Mouse (Mus musculus): ENCODE results near the gene Yy1. TPM values are rescaled to one million over a fixed set of nuclear protein-coding genes. Genes with fewer than 3 reads are reported as not detected.
"Not testable (repeated sequence)": the region's sequence is repeated elsewhere in the genome, so short reads cannot be mapped to it uniquely, and the experiment has no call there.

The Yy1 gene
- total RNA-seq, 2 experiments from 2014 or later, result 54.7 to 55.3 TPM

DNA sequence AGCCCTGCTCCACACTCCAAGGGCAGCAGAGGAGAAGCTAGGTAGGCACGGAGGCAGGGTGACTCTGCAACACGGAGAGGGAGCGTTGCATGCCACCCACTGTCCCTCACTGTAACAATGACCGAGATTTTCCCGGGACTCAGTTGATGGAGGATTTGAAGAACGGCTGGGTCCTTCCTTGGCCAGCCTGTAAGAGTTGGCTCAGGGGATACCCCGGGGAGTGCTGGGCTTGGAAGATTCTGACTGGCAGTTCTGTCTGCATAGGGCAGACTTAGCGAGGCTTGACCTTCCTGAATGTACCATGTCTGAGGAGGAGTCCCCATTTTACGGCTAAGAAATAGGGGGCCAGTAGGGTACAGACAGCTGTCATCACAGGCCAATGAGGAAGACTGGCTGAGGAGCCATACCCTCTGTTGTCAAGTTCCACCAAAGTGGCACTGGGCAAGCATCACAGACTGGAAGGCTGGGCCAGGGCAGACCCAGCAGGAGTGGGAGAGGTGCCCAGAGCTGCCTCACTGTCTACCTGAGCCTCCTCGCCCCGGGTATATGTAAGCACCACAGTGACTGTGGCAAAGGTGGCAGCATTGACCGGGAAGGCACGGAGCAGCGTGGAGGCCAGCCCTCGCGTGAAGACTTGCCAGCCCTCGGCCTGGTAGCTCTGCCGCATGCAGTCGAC, 33.6 kb downstream of the Yy1 start:
- DNase-seq (ENCODE audit: low spot score in 2 of 2), result no peak

DNA sequence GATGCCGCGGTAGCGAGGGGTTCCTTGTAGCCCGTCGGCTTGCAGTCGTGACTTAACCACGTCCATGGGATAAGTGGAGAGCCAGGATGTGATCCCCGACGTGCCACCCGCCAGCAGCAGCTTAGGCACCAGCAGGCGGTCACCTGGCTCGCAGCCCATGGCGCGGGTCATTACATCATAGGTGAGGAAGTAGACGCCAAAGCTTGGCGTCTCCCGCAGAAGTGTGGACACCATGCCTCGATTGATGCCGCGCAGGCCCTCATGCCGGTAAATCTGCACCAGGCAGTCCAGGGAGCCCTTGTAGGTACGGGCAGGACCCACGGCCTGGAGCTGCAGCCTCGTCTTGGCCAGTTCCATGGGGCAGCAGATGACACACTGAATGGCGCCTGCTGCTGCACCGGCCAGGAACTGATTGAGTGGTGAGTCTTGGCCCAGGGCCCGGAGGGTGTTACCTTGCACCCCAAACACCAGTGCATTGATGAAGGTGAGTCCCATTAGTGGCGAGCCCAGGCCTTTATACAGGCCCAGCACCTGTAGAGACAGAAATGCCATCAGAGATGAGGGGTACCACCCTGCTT, 34.3 kb downstream of the Yy1 start:
- DNase-seq (ENCODE audit: low spot score in 2 of 2), result no peak

DNA sequence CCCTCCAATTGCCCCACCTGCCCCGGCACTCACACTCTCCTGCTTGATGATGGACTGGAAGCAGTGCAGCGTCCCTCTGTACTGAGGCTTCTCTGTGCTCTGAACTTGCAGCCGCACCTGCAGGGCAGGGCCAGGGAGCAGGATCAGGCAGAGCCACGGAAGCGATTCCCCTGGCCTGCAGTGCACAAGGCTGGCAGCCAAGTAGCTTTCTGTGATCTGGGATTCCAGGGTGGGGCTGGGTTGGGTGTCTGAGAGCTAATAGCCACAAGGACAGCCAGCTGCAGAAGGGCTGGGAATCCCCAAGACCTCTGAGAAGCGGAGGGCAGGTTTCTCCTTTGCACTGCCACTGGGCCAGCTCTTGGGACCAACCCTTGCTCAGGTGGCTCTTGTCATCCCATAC, 34.9 kb downstream of the Yy1 start:
- no peak for DNase-seq (ENCODE audit: low spot score in 2 of 2)

DNA sequence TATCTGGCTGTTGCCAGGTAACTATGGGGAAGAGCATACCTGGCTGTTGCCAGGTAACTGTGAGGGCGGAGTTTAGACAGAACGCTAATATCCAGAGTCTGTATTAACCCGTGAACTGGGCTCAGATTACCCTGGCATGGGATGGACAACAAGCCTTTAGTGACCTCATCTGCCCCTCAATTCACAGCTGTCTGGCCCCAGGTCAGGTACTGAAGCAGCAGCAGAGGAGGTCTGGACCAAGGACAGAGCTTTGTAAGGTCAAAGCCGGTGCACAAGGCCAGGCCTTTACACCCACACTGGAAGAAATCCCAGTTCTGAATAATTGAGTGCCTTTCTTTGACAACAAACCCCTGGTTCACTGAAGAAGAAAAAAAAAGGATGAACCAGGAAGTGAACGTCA, 36.9 kb downstream of the Yy1 start:
- no peak for DNase-seq (ENCODE audit: low spot score in 2 of 2)

DNA sequence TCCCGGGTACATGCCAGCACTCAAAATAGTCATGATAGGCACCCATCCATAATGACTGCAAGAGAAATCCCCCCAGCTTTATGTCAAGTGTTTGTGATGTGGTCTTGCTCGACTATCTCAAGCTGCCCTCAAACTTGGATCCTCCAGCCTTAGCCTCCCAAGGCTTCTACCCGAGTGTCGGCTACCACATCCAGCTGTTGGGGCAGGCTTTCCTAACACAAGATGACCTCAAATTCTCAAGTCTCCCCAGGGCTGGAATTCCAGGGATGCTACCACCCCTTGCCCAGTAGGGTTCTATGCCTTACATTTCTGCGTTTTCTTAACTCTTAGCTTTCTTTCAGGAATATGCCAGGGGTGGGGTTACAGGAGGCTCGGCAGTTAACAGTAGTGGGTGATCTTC, 37.6 kb downstream of the Yy1 start:
- no peak for DNase-seq (ENCODE audit: low spot score in 2 of 2)

DNA sequence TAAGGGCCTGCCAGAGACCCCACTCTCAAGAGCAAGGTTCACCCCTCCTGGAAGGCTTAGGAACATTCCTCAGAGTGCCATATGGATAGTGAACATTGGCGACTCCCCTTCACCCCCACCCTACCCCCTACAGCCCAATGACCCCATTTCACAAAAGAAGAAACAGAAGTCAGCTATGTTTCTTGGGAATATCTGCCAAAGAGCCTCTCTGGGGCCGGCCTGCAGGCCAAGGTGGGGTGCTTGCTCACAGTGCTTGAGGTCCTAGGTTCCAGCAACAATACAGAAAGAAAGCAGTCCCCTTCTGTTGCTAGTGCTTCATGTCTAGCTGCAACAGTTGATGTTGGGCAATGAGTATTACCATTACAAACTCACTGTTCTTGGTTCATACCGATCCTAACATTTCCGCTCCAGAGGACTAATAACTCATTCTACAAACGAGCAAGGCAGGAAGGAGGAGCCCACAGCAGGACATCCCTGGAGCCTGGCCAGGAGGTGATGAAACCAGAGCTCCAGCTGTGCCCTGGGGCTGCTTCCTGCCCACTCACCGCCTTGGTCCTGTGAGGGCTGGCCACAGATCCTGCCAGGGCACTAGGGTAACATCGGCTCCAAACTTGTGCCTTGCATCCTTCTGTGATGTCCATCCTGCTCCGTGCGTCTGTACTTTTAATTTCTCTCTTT, 39.3 kb downstream of the Yy1 start:
- no peak for DNase-seq (ENCODE audit: low spot score in 2 of 2)

DNA sequence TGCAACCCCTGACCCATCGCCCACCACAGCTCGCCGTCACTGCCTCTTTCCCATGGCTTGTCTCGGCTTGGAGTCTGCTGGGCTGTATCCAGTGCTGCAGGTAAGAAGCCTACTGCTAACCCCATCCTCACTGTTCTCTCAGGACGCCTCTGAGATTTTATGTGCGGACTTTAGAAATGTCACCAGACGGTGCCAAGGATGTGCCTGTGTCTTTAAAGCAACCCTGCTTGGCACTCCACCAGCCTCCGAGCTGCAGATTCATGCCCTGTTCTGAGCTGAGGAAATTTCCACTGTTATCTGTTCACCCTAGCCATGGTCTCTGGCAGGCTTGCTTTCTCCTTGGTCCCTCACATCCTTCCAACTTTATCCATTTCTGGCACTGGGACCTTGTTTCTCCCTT, 40.1 kb downstream of the Yy1 start:
- DNase-seq (ENCODE audit: low spot score in 2 of 2), result peak in 1 of 2 experiments; percentile 53

DNA sequence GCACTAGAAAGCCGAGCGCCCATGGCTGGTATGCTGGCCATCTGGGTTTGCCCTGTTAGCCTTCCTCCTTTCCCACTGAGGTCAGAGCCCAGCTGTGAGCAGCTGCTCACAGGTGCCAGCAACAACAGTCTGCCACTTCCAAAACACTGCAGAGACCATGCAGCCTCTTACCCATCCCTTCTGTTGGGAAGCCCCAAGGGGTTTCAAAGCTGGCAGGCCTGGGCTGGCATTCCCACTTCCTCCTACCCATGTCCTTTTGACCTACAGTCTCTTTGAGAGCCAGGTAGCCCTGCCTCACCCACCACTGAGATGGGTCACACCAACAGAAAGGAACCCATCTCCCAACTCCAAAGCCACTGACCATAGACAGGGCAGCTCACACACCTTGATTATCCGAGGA, 40.6 kb downstream of the Yy1 start:
- no peak for DNase-seq (ENCODE audit: low spot score in 2 of 2)

DNA sequence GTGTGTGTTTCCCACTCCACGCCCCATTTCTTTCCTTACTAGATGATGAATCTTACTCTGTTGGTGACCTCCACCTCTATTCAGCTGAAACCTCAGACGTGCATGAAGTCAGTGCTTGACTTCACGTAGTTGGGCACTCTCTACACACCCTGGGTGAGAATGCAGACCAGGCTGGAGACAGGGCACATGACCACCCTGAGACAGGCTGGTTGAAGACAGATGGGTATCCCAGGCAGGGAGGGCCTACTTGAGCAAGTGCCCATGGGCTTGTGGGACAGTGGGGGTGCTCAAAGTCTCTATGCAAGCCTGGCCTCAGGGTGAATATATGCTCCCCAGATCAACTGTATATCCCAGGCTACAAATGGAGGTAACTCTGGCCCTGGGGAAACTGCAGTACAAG, 41.6 kb downstream of the Yy1 start:
- no peak for DNase-seq (ENCODE audit: low spot score in 2 of 2)

DNA sequence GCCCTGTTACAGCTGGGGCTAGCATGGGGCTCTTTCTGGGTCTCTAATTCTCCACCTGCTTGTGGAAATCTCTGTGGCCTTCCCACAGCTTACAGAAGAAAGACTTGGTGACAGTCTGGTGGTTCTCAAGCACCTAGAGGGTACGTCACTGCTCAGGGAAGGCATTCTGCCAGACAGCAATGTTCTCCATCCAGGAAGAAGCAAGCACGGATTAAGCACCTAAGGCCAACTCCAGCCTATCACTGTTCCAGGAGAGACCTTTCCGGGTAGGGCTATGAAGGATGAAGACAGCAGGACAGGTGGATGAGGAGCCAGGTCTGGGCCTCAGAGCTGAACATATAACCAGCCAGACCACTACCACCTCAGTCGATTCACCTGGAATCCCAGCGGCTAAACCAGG, 42.0 kb downstream of the Yy1 start:
- DNase-seq (ENCODE audit: low spot score in 2 of 2), result no peak

DNA sequence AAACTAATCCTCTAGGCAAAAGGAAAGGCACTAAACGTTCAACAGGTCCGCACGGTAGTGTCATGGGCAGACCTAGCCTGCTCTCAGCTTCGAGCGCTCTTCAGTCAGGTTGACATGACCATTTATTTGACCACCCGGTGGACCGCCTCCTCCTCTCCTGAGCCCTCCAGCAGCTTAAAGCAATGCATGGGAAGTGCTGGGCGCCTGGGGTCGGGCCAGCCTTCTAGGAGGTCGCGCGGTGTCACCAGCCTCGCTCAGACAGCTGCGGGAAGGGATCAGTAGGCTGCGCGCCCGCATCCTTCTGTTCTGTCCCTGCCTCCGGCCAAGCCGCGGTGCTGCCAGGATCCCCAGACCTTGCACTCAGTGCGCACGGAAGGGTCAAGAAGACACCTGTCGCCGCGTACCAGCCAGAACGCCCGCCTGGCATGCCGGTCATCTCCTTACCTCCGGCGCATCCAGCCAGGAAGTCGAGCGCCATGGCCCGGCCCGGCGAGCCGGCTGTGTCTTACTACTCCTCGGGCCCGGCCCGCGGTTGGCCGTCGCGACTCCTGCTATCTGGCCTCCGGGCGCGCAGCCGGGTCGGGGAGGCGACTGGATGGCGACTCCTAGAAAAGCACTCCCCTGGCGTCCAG, 42.6 kb downstream of the Yy1 start:
- DNase-seq (ENCODE audit: low spot score in 2 of 2), result no peak

DNA sequence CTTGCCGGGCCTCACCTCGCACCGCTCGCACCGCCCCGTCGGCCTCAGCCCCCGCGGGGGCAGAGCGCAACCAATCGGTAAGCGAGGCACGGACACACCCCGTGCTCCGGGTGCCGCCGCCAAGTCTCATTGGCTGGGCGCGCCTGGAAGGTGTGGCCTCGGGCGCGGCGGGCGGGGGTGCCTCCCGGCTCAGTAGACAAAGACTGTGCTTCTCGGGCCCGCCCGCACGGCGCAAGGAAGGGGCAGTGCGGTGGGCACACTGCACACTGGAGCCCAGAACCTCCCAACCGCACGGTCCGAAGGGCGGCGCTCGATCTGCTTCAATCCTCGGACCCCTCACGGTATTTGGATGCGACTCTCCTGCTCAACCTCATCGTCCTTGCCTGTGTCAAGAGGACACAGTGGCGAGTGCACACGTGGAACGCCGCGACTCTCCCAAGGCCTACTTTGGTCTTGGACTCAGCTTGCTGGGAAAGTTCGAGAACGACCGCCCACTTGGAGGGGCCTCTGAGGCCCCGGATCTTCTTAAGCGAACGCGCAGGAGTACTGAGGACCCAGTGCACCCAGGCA, 43.2 kb downstream of the Yy1 start, which contains the start of the genes Slc25a29 and Slc25a47:
TSS of gene Slc25a29 (minus strand) at position 44 of the 570 bp plus-strand sequence.
TSS of gene Slc25a47 (plus strand) at position 207 of the 570 bp plus-strand sequence.
- peak; percentile 95 to 98 for DNase-seq (ENCODE audit: low spot score in 2 of 2)

DNA sequence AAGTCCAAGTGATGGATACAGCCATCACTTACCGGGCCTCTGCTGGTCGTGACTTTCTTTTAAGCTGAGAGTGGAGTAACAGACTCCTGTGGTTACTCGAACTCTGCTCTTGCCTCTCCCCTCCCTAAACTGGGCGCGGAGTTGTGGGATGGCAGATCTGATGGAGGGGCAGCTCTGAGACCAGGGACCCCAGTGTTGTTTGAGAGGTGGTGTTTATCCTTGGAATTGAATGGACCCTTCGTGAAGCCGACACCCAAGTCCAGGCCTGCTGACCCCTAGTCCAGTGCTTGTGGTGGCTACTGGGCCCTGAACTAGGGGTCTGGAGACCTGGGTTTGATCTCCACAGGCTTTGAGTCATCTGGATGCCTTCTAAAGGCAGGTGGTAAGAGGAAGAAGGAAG, 43.9 kb downstream of the Yy1 start:
- no peak for DNase-seq (ENCODE audit: low spot score in 2 of 2)

DNA sequence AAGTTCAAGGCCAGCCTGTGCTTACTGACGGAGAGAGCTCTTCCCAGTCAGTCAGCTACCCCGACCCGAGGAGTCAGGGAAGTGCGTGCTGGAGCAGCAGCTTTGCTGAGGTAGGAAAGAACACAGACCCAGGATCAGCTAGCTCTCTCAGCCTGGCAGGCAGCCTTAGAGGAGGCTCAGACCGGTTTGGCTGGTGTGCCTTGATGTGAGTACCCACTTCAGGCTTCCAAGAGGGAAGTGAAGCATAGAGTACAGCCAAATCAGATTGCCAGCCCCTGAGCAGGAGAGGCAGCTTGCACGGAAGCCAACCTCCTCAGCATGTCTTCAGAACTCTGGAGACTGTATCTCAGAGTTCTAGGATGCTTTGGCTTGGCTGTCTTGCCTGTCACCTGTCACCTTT, 48.4 kb downstream of the Yy1 start:
- DNase-seq (ENCODE audit: low spot score in 2 of 2), result no peak

DNA sequence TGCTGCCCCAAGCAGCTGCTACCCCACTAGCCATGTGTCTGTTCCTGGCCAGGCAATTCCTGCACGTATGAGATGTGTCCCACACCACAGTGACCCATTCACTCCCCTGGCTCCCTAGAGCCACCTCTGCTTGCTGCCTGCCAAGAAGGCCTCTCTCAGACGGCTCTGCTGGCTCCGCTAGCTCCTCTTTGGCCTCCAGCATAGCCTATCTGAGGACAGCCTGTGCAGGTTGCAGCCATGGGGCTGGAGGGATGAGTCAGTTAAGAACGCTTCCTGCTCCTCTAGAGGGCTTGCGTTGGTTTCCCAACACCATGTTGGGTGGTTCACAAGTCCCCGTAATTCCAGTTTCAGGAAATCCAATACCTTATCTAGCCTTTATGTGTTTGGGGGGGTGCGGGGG, 49.9 kb downstream of the Yy1 start:
- no peak for DNase-seq (ENCODE audit: low spot score in 2 of 2)

DNA sequence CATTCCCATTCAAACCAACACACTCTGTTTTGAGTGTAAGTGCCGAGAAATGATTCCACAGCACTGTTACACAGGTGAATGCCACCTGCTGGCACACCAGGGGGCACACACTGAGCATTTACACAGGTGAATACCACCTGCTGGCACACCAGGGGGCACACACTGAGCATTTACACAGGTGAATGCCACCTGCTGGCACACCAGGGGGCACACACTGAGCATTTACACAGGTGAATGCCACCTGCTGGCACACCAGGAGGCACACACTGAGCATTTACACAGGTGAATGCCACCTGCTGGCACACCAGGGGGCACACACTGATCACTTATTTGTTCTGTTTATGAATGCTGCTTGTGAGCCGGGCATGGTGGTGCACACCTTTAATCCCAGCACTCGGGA, 55.3 kb downstream of the Yy1 start:
- DNase-seq (ENCODE audit: low spot score in 2 of 2), result not testable (repeated sequence)

DNA sequence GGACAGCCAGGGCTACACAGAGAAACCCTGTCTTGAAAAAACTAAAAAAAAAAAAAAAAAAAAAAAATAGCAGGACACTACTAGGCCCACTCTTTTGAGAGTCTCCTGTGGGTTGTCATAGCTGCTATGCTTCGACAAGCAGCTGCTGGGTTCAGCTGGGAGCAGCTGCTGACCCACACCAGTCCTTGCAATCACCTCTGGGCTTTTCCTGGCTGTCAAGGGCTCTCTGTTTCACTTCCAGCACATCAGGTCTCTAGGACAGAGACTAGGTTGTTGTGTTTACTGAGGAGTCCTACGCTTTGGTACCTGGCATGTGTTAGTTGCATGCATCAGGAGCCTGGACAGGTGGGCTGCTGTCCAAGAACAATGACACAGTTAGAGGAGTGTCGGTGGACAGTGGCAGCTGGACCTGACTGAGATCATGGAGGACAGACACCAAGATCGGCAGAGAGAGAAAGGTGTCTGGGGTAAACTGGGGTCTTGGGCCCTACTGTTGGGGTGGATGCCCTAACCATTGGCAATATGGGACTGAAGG, 56.8 kb downstream of the Yy1 start:
- no peak for DNase-seq (ENCODE audit: low spot score in 2 of 2)

DNA sequence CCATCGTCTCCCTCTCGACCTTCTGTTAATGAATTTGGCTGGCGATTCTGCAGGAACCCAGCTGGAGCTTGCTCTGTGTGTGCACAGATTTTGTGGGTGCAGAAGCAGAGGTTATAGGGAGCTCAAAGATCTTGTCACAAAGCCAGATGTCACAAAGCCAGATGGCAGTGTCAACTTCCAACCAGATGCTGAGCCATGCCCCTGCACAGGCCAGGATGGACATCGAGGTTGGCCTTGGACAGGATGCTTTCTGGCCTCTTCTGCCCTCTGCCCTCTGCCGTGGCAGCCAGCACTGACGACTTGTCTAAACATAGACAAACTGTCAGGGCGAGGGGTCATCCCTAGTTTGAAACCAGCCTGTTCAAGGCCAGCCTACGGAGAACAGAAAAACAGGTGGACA, 57.4 kb downstream of the Yy1 start:
- no peak for DNase-seq (ENCODE audit: low spot score in 2 of 2)

DNA sequence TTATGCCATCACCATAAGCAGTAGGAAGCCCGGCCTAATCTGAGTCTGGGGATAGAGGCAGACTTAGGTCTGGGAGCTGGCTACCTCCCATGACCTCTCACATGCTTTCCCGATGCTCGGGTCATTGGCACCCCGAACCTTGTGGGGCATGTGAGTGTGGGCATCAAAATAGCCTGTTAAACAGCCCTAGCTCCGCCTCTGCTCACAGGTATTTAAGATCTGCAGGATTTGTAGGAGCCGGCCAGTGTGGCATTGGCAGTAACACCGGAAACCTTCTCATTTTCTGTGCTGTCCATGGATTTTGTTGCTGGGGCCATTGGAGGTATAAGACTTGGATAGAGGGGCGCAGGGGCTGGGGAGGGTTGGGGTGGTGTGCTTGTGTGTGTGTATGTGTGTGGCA, 58.1 kb downstream of the Yy1 start:
- no peak for DNase-seq (ENCODE audit: low spot score in 2 of 2)

DNA sequence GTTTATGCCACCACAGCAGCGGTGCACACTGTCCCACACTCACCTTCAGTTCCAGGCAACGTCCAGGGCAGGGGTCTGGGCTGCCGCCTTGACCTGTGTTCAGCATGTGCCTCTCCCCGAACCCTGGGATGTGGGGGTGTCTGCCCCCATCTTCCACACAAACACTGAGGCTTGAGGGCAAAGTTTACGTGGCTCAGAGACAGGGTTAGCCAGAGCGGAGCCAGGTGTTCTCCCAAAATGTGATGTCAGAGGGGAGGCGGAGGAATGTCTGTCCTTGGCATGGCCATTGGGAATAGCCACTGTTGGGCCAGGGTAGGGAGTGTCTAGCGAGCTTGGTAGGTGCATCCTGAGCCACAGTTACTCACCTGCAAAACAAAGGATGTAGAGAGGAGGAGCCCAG, 60.0 kb downstream of the Yy1 start:
- DNase-seq (ENCODE audit: low spot score in 2 of 2), result no peak

DNA sequence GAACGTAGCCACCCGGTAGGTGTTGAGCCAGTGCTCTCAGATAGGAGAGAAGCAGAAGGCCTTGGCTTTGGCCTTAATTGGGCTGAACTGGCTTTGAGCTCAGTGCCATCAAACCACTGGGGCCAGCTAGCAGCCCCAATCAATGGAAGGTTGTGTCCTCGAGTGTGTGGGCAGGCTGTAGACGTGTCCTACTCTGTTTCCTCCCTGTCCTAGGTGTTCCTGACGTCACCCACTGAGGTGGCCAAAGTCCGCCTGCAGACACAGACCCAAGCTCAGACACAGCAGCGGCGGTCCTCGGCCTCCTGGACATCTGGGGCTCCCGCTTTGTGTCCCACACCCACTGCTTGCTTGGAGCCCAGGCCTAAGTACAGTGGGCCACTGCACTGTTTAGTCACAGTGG, 62.3 kb downstream of the Yy1 start:
- no peak for DNase-seq (ENCODE audit: low spot score in 2 of 2)

DNA sequence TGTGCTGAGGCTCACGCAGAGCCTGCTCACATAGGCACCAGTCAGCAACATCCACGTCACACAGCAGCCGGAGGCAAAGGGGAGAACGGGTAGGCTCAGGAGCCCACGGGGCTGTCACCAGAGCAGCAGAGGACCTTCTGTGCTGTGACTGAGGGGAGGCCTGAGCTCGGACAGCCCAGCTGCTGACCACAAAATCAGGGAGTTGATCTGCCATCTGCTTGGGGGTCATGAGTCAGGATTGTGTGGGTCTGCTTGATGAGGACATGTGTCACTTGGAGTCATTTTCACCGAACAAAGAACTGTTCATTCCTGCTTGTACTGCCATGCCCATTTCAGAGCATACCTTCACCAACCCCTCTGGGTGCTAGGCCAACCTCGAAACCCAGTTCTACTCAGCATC, 63.4 kb downstream of the Yy1 start:
- no peak for DNase-seq (ENCODE audit: low spot score in 2 of 2)

Data from layer of hippocampus, adult 18-20 months (tissue).